8 mouse cellular contexts compared by ENCODE assay signal in genomic region chr10:14544941-14545717, GRCm38 (mm10). TPM values are rescaled to one million over a fixed set of nuclear protein-coding genes. Genes with fewer than 3 reads are reported as not detected.
DNase-seq lines count a peak whose midpoint lies in the region; ATAC-seq and TF ChIP-seq lines count a peak whose summit lies in the region.

TSS of gene Adgrg6 (minus strand) at chr10:14545659.

- H3K27ac ChIP-seq in cerebellum, adult 2 months (ENCODE audit: insufficient read depth, low read length) = no peak within 1 kb of the TSS
- H3K27ac ChIP-seq in intestine, embryonic 16.5 days (ENCODE audit: low read length) = no peak within 1 kb of the TSS
- H3K27ac ChIP-seq in liver, embryonic 15.5 days (replicated peaks) = no peak within 1 kb of the TSS
- no peak within 1 kb of the TSS for H3K27ac ChIP-seq in neural tube, embryonic 11.5 days (ENCODE audit: low read depth, low read length)

- DNase-seq in cerebellum, adult 2 months = peak; percentile 1 to 16
- DNase-seq in cerebellum, adult 9-10 months = no peak
- peak; percentile 56 for DNase-seq in neural tube, embryonic 11.5 days (ENCODE audit: low spot score)
- peak; percentile 4 to 10 for DNase-seq in thymus, postnatal 36 days

- no peaks in the 10 kb centered on the region for H3K4me1 ChIP-seq in cerebellum, adult 2 months (ENCODE audit: control insufficient read depth, insufficient read depth, low read length)
- H3K4me1 ChIP-seq in intestine, embryonic 16.5 days (ENCODE audit: control insufficient read depth, insufficient read depth, low read length) = peaks cover 5% of the 10 kb centered on the region; the same call in 1 of the 2 replicates
- H3K4me1 ChIP-seq in liver, embryonic 15.5 days (replicated peaks) = no peaks in the 10 kb centered on the region
- H3K4me1 ChIP-seq in neural tube, embryonic 11.5 days (ENCODE audit: control insufficient read depth, insufficient read depth, low read length) = no peaks in the 10 kb centered on the region

- peak; percentile 46 for ATAC-seq in common myeloid progenitor, adult 5-6 weeks (replicated peaks; ENCODE audit: low read depth, poor library complexity, severe bottlenecking)
- peak; percentile 67 for ATAC-seq in granulocyte monocyte progenitor cell, adult 5-6 weeks (replicated peaks; ENCODE audit: poor library complexity, severe bottlenecking)
- ATAC-seq in intestine, embryonic 16.5 days = peak; percentile 86
- no peak for ATAC-seq in liver, embryonic 15.5 days (ENCODE audit: insufficient read depth)
- peak; percentile 78 for ATAC-seq in neural tube, embryonic 11.5 days (ENCODE audit: insufficient read depth, low FRiP score, low TSS enrichment)

- no peaks in the 10 kb centered on the region for H3K36me3 ChIP-seq in intestine, embryonic 16.5 days (ENCODE audit: control insufficient read depth, insufficient read depth, low read length)
- no peaks in the 10 kb centered on the region for H3K36me3 ChIP-seq in liver, embryonic 15.5 days (replicated peaks)
- H3K36me3 ChIP-seq in neural tube, embryonic 11.5 days (ENCODE audit: control insufficient read depth, insufficient read depth, low read length) = no peaks in the 10 kb centered on the region

- H3K27me3 ChIP-seq in cerebellum, adult 2 months (ENCODE audit: control insufficient read depth, insufficient read depth, low read length) = peaks cover 2% of the 10 kb centered on the region; the same call in 1 of the 2 replicates
- peaks cover 10% of the 10 kb centered on the region; the same call in 1 of the 2 replicates for H3K27me3 ChIP-seq in intestine, embryonic 16.5 days (replicated peaks; ENCODE audit: control insufficient read depth, insufficient read depth, low read length)
- H3K27me3 ChIP-seq in liver, embryonic 15.5 days = peaks cover 36% of the 10 kb centered on the region
- H3K27me3 ChIP-seq in neural tube, embryonic 11.5 days (ENCODE audit: control insufficient read depth, insufficient read depth, low read length) = no peaks in the 10 kb centered on the region

- WGBS in cerebellum, adult 2 months = 1% methylated on average over 81 of the region's 81 CpGs
- WGBS in intestine, embryonic 16.5 days = under 1% methylated on average over 80 of the region's 81 CpGs
- under 1% methylated on average over 81 of the region's 81 CpGs for WGBS in liver, embryonic 15.5 days (ENCODE audit: insufficient replicate concordance)
- WGBS in neural tube, embryonic 11.5 days = under 1% methylated on average over 80 of the region's 81 CpGs

- H3K4me2 ChIP-seq in intestine, embryonic 16.5 days (ENCODE audit: low read depth, low read length) = peak within 1 kb of the TSS; percentile 100
- peak within 1 kb of the TSS; percentile 68 for H3K4me2 ChIP-seq in liver, embryonic 15.5 days
- peak within 1 kb of the TSS; percentile 99 for H3K4me2 ChIP-seq in neural tube, embryonic 11.5 days (ENCODE audit: low read depth)

- H3K4me3 ChIP-seq in cerebellum, adult 2 months (replicated peaks; ENCODE audit: insufficient read depth, low read depth, low read length) = peak within 1 kb of the TSS; percentile 9
- peak within 1 kb of the TSS; percentile 81 for H3K4me3 ChIP-seq in intestine, embryonic 16.5 days (ENCODE audit: low read length)
- H3K4me3 ChIP-seq in liver, embryonic 15.5 days (replicated peaks) = peak within 1 kb of the TSS; percentile 54
- H3K4me3 ChIP-seq in neural tube, embryonic 11.5 days (ENCODE audit: low read depth, low read length) = peak within 1 kb of the TSS; percentile 68

- no peak for TF ChIP-seq POLR2A in cerebellum, adult 2 months (IDR thresholded peaks at IDR 0.05; ENCODE audit: borderline replicate concordance, insufficient read depth, low read length)

- no peaks in the 10 kb centered on the region for H3K9me3 ChIP-seq in intestine, embryonic 16.5 days (ENCODE audit: control insufficient read depth, low read length)
- H3K9me3 ChIP-seq in liver, embryonic 15.5 days (replicated peaks) = no peaks in the 10 kb centered on the region
- no peaks in the 10 kb centered on the region for H3K9me3 ChIP-seq in neural tube, embryonic 11.5 days (ENCODE audit: control insufficient read depth, low read length)

- no peak for TF ChIP-seq CTCF in cerebellum, adult 2 months (IDR thresholded peaks at IDR 0.05; ENCODE audit: borderline replicate concordance, insufficient read depth, low read depth, low read length)

- peak within 1 kb of the TSS; percentile 79 for H3K9ac ChIP-seq in intestine, embryonic 16.5 days (ENCODE audit: low read depth, low read length)
- no peak within 1 kb of the TSS for H3K9ac ChIP-seq in liver, embryonic 15.5 days
- H3K9ac ChIP-seq in neural tube, embryonic 11.5 days (ENCODE audit: low read length) = peak within 1 kb of the TSS; percentile 67

RNA-seq across cellular contexts. Expression of gene Adgrg6, which starts in this region (rescaled TPM):
- polyA plus RNA-seq in cerebellum, adult 2 months (2012; rRNA removed) = 1.00 and 1.1 TPM in 2 replicates
- 0.37 TPM in 1 of 2 replicates, not detected in the other for total RNA-seq in common myeloid progenitor, adult 5-6 weeks (2017)
- 0.37 and 1.3 TPM in 2 replicates for total RNA-seq in granulocyte monocyte progenitor cell, adult 5-6 weeks (2014; fragmentation: Nextera tagmentation)
- 0.52 and 0.65 TPM in 2 replicates for total RNA-seq in granulocyte monocyte progenitor cell, adult 5-6 weeks (2017)
- 1.4 and 2.0 TPM in 2 replicates for polyA plus RNA-seq in intestine, embryonic 16.5 days (2015; fragmentation: Nextera tagmentation; extraction: Ambion mirVana)
- 0.52 and 0.84 TPM in 2 replicates for polyA plus RNA-seq in liver, embryonic 15.5 days (2015; fragmentation: Nextera tagmentation; extraction: Ambion mirVana)
- polyA plus RNA-seq in neural tube, embryonic 11.5 days (2014; fragmentation: Nextera tagmentation; extraction: Ambion mirVana) = 6.2 and 8.1 TPM in 2 replicates

Comparison
In these comparisons a context has a peak if more than half of its experiments do, and no peak if none do; other contexts are left out.
1. Peak in ATAC-seq in common myeloid progenitor, adult 5-6 weeks; RNA of the gene not detected or under 1 TPM.
2. H3K4me3 ChIP-seq: peak in every context shown above with its lines; median percentile 81 in intestine, embryonic 16.5 days; 68 in neural tube, embryonic 11.5 days; 54 in liver, embryonic 15.5 days; 9 in cerebellum, adult 2 months.